Mouse (Mus musculus) embryonic facial prominence, embryonic 13.5 days (tissue): ENCODE results near the gene Kcnk10. TPM values are rescaled to one million over a fixed set of nuclear protein-coding genes. Genes with fewer than 3 reads are reported as not detected.

Experiments used
- polyA plus RNA-seq: library from polyadenylated mRNA; unstranded; fragments of >200 nt; fragmentation: Nextera tagmentation; extraction: Ambion mirVana; gene quantifications from 2 replicates; pipeline ENCODE4 v1.2.1, GENCODE M21; 2015

Gene Kcnk10
- polyA plus RNA-seq, 1 experiment from 2014 or later: 1.5 TPM

Other genes starting within 250 kb of the Kcnk10 start
- gene Spata7, start 49.8 kb upstream of the Kcnk10 start, polyA plus RNA-seq: 19.7 and 22.6 TPM in 2 replicates
- 5.4 and 6.4 TPM in 2 replicates for gene Ptpn21, start 159.1 kb upstream of the Kcnk10 start, polyA plus RNA-seq
- gene Zc3h14, start 168.7 kb upstream of the Kcnk10 start, polyA plus RNA-seq: 133 and 135 TPM in 2 replicates